Mouse (Mus musculus) macrophage (primary cell): ENCODE data around the gene Wfdc3. TPM values are rescaled to one million over a fixed set of nuclear protein-coding genes. Genes with fewer than 3 reads are reported as not detected.
"Not testable (repeated sequence)": the region's sequence is repeated elsewhere in the genome, so short reads cannot be mapped to it uniquely, and the experiment has no call there.

Experiments used
- H3K27ac ChIP-seq: fragments of 350-480 bp; formaldehyde crosslinking; 2 replicates; pipeline ENCODE4 v1.9.0; 2021
- H3K36me3 ChIP-seq: fragments of 350-480 bp; formaldehyde crosslinking; 2 replicates; pipeline ENCODE4 v1.9.0; 2021; ENCODE audit errors: inconsistent target
- H3K4me3 ChIP-seq: fragments of 350-480 bp; formaldehyde crosslinking; 2 replicates; pipeline ENCODE4 v1.9.0; 2021; ENCODE audit errors: inconsistent target
- H3K79me2 ChIP-seq: fragments of 350-480 bp; formaldehyde crosslinking; 2 replicates; pipeline ENCODE4 v1.9.0; 2021; ENCODE audit errors: inconsistent target
- WGBS: methylation state at CpG from one replicate; pipeline ENCODE4 v1.1.7; 2026; ENCODE audit warnings: inconsistent platforms; ENCODE audit not compliant: missing documents; 5-methylcytosine and 5-hydroxymethylcytosine counted together
- polyA plus RNA-seq: library from polyadenylated mRNA; stranded (reverse); fragments of 250-400 nt; gene quantifications from 3 replicates; pipeline ENCODE4 v1.2.4, GENCODE M21; 2018; ENCODE audit warnings: inconsistent platforms

The Wfdc3 gene
- polyA plus RNA-seq, 1 experiment from 2014 or later: not detected

DNA sequence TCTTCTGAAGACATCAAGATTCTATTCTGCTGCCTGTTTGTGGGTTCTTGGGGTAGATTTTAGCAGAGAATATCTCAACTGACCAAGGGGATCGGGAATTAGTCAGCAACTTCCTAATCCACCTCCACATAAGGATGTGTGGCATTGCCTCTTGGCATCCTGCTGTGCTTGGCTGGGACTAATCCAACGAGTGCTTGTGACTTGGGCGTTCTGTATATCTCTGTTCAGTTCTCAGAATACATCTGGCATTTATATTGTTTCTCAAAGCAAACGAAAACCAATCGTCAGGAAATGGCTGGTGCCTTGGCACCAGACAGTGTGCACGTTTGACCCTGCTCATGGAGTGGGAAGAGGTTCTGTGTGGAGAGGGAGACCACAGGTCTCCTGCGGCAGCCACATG is 5.9 kb downstream of the Wfdc3 start:
- H3K27ac ChIP-seq: no peak overlapping the region
- H3K79me2 ChIP-seq: no peaks in the 10 kb centered on the region
- 58% methylated on average over 7 of the region's 7 CpGs for WGBS
- H3K36me3 ChIP-seq: no peaks in the 10 kb centered on the region
- H3K4me3 ChIP-seq: no peak overlapping the region

DNA sequence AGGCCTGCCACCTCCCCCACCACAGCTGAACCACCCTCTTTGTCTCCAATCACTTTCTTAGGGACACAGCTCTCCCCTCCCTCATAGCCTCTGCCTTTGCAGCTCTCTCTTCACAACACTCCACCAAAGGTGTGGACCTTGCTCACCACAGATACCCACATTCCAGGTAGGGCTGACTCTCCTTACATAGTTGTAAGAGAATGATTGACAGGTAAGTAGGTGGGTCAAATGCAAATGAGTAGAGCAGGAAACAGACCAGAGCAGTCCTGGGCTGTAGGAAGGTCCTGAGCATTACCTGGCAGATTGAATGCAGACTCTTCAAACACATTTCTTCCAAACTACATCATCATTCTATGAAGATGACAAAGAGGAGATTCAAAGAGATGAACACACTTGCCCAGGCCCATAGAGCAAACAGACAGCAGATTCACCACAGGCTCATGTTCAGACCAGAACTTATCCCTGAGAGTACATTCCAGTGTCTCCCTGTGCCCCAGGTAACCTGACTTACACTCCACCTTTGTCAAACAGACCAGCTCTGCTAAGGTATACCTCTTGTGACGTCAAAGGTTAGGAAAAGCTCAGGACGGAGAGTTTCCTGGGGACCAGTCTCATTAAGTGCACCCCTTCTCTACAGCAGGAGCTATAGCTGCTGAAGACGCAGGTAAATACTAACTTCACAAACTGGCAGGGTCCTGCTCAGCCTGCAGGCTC is 8.2 kb downstream of the Wfdc3 start:
- Histone ChIP-seq H3K79me2 (no peaks in the 10 kb centered on the region), H3K4me3 (no peak overlapping the region), H3K27ac (no peak overlapping the region), H3K36me3 (no peaks in the 10 kb centered on the region)
- WGBS: 93% methylated on average over 3 of the region's 3 CpGs

DNA sequence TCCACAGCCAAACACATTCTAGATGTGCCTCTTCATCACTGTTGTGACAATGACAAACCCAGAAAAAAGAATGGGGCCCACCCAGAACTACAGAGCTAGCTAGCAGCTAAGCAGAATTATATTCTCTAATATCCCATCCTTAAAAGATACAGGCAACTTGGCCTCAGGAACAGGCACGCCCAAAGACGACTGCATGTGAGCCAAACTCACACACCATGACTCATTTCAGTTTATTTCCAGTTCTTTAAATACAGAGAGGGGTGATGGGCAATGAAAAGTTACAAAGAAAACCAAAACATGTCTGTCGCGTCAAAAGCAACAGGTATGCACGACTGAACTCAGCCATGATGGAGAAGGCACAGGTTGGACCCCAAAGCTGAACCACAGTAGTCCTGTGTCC is 10.3 kb downstream of the Wfdc3 start:
- no peaks in the 10 kb centered on the region for H3K79me2 ChIP-seq
- 86% methylated on average over 5 of the region's 5 CpGs for WGBS

DNA sequence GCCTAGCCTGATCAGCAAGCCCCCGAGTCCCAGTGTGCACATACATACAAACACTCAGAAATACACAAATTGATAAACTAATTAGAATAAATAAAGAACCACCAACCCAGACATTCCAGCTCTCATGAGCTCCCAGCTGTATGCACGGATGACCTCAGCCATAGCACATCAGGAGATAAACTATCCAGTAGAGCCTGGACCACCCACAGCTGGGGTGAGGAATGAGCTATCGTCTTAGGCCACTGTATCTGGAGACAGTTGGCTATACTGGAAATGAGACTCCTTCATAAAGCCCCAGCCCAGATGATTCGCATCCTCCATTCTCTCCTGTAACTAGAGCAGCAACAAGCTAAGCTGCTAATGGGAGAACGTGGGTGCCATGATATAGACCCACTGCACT is 10.9 kb downstream of the Wfdc3 start:
- 94% methylated on average over 5 of the region's 5 CpGs for WGBS
- Histone ChIP-seq H3K79me2 (no peaks in the 10 kb centered on the region), H3K27ac (no peak overlapping the region), H3K36me3 (no peaks in the 10 kb centered on the region), H3K4me3 (no peak overlapping the region)

More for the DNA sequence above, 10.3 kb downstream of the Wfdc3 start:
- Histone ChIP-seq H3K4me3 (no peak overlapping the region), H3K27ac (no peak overlapping the region), H3K36me3 (no peaks in the 10 kb centered on the region)

DNA sequence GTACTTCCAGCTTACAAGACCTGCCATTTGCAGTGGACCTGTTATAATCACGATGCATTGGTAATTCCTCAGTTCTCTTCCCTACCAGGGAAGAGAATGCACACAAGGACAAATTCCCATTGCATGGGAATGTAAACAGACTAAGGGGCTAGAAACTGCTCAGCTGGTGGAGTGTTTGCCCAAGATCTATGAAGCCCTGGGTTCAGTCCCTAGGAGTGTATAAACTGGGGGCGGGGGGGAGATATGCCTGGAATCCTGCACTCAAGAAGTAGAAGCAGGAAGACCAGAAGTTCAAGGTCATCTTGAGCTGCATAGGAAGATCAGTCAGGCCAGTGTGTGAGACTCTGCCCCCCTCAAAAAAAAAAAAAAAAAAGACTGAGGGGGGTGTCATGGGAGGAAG is 12.5 kb downstream of the Wfdc3 start:
- H3K4me3 ChIP-seq: no peak overlapping the region
- H3K27ac ChIP-seq: no peak overlapping the region
- H3K36me3 ChIP-seq: no peaks in the 10 kb centered on the region
- no peaks in the 10 kb centered on the region for H3K79me2 ChIP-seq
- WGBS: 100% methylated on average over 2 of the region's 2 CpGs

DNA sequence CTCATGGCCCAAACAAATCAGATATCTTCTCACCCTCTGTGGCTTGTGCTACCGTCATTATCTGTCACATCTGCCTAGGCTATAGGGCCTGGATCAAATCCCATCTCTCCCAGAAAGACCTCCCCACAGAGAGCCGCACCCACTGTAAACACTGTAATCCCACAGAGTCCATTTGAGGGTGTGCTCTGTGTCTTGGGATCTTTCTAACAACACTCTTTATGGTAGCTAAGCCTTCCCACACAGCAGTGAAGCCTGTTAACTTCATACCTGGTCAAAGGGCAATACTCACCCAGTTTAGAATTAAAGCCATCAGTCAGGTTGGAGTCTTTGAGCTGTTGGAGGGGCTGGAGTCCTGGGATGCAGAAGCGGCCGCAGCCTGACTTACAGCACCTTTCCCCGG is 14.0 kb downstream of the Wfdc3 start:
- 94% methylated on average over 5 of the region's 5 CpGs for WGBS
- no peak overlapping the region for H3K27ac ChIP-seq
- H3K36me3 ChIP-seq: no peaks in the 10 kb centered on the region
- H3K79me2 ChIP-seq: no peaks in the 10 kb centered on the region
- no peak overlapping the region for H3K4me3 ChIP-seq

DNA sequence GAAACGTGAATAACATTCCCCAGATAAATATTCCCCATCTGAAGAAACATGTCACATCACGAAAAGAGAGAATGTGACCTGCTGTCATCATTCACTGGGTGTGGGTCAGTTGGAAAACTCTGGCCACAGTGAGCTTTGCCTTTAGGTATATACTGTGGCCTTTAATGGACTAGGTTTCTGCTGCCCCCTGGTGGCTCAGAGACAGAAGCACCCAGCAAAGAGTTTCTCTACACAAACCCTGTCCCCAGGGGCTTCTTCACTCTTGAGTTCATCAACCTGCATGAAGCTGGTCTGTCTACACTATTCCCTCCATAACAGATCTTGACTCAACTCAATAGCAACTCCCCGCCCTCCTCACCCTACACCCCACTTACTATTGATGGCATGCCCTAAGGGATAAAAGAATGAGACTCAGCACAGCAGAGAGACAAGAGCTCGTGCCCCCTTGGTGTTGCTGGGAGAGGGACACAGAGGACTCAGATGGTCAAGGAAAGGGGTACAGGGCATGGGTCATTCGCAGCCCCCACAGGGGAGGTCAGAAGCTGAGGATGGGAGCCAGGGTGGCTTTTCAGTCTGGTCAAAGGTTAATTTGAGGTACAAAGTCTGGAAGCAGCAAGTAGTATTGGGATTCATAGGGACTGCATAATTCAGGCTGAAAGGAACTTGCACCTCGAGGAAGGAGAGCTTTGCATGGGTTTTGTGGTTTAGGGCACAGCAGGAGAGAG is 19.7 kb downstream of the Wfdc3 start:
- H3K4me3 ChIP-seq: no peak overlapping the region
- WGBS: 35% methylated on average over 6 of the region's 6 CpGs
- H3K79me2 ChIP-seq: no peaks in the 10 kb centered on the region
- H3K27ac ChIP-seq: no peak overlapping the region
- no peaks in the 10 kb centered on the region for H3K36me3 ChIP-seq

DNA sequence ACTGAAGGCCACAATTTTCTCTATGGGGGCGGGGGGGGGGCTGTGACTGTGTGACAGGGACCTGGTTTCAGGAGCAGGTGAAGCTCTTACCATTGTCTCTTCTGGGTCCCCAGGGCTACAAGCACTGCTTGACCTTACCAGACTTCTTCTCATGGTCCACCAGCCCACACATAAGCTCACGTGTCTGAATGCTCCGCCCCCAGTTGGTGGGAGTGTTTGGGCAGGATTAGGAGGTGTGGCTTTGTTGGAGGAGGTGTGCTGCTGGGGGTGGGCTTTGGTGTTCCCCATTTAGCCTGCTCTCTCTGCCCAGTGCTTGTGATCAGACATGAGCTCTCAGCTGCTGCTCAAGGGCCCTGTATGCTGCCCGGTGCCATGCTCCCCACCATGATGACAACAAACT is 22.5 kb downstream of the Wfdc3 start:
- Histone ChIP-seq H3K36me3 (no peaks in the 10 kb centered on the region), H3K27ac (no peak overlapping the region)

DNA sequence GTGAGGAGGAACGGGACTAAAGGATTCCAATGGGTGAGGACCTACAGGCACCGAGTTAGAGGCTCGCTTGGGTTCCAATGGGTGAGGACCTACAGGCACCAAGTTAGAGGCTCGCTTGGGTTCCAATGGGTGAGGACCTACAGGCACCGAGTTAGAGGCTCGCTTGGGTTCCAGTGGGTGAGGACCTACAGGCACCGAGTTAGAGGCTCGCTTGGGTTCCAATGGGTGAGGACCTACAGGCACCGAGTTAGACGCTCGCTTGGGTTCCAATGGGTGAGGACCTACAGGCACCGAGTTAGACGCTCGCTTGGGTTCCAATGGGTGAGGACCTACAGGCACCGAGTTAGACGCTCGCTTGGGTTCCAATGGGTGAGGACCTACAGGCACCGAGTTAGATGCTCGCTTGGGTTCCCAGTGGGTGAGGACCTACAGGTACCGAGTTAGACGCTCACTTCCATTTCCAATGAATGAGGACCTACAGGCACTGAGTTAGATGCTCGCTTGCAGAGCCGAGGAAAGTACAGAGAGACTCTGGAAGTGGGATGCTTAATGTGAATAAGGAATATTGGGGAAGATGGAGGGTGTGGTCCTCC is 29.4 kb downstream of the Wfdc3 start:
- H3K27ac ChIP-seq, H3K36me3 ChIP-seq, H3K79me2 ChIP-seq, H3K4me3 ChIP-seq: not testable (repeated sequence)
- 90% methylated on average over 10 of the region's 23 CpGs for WGBS

More for the DNA sequence above, 22.5 kb downstream of the Wfdc3 start:
- Histone ChIP-seq H3K79me2 (no peaks in the 10 kb centered on the region), H3K4me3 (no peak overlapping the region)
- WGBS: 80% methylated on average over 4 of the region's 4 CpGs

DNA sequence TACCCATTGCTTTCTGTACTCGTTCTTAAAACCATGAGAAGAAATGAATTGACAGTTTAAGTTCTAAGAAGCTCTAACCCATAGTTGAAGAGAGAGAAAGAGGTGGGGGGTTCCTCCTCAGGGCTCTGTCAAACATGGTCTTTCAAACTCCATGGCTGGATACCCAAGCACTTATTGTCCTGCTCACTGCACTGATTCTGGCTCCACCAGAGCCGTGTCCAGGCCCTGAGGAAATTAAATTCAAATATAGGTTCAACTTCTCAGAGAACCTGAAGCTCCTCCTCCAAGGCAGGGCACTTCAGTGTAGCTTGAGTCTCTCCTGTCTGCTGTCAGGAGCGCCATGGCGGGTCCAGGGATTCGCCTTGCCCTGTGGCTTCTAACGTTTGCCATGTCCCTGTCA is 30.7 kb downstream of the Wfdc3 start, which contains the start of gene Spint5:
Spint5 (plus strand) TSS at position 301 of the 400 bp plus-strand sequence.
- Histone ChIP-seq H3K79me2 (no peaks in the 10 kb centered on the region), H3K36me3 (no peaks in the 10 kb centered on the region), H3K27ac (no peak within 1 kb of the TSS), H3K4me3 (no peak within 1 kb of the TSS)
- 87% methylated on average over 6 of the region's 6 CpGs for WGBS

DNA sequence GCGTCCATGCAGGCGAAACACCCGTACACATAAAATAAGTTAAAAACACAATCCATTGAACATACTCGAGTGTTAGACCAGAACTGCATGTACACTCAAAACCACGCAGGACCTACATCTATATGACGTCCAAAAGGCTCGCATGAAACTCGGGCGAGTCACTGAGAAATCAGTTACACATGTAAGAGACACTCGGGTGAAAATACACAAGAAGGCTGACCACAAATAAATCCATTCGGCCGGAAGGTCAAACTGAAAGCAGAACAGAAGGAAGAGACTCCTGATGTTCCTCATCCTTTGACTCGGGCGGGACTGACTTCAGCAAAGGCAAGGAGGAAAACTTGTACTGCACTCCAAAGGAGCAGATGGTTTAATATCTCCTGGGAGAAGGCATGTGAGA is 39.7 kb downstream of the Wfdc3 start:
- Histone ChIP-seq H3K79me2 (no peaks in the 10 kb centered on the region), H3K36me3 (no peaks in the 10 kb centered on the region)
- 96% methylated on average over 14 of the region's 14 CpGs for WGBS

DNA sequence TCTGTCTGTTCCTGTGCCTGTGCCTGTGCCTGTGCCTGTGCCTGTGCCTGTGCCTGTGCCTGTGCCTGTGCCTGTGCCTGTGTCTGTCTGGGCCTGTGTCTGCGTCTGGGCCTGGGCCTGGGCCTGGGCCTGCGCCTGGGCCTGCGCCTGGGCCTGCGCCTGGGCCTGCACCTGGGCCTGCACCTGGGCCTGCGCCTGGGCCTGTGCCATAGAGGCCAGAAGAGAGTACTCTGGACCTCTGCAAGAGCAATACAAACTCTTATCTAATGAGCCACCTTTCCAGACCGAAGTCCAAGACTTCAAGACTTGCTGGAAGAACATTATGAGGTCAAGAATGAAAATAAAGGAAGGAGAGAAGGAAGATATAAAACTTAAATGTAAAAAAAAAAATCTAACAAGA is 40.4 kb downstream of the Wfdc3 start:
- Histone ChIP-seq H3K4me3 (no peak overlapping the region), H3K79me2 (no peaks in the 10 kb centered on the region), H3K36me3 (no peaks in the 10 kb centered on the region), H3K27ac (no peak overlapping the region)
- 92% methylated on average over 6 of the region's 6 CpGs for WGBS

More for the DNA sequence above, 39.7 kb downstream of the Wfdc3 start:
- Histone ChIP-seq H3K4me3 (no peak overlapping the region), H3K27ac (no peak overlapping the region)

DNA sequence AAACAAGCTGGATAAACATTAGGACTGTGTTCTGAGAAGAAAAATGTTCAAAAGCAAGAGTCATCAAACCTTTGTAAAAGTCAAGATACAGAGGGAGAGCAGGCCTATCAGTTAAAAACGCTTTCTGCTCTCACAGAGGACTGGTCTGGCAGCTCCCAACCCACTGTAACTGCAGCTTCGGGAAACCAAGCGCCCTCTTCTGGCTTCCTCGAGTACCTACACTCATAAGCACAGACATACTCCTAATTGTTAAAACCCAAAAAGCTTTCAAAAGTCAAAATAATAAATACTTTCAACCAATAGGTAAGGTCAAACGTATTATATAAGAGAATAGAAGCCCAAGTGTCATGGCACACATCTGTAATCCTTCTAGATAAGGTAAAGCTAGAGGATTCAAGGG is 41.5 kb downstream of the Wfdc3 start:
- H3K4me3 ChIP-seq: no peak overlapping the region
- whole genome bisulfite sequencing: 81% methylated on average over 5 of the region's 5 CpGs

DNA sequence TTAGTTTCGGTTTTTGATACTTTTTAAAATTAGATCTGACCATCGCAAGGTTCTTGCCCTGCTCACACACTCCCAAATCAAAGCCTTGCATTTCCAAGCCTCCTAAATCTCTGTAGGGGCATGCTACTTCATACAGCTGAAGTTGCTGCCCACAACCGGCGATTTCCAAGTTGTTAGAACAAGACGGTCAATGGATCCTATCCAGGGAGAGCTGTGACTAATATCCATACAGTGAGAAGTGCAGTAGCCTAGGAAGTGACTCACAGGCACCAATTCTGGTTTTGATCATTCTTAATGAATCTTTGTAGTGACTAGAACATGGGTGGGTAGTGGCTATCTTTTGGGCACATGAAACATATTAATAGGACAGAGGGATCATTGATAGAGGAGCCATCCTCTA is 44.0 kb downstream of the Wfdc3 start:
- H3K4me3 ChIP-seq: no peak overlapping the region
- WGBS: 93% methylated on average over 5 of the region's 5 CpGs
- no peaks in the 10 kb centered on the region for H3K79me2 ChIP-seq
- no peaks in the 10 kb centered on the region for H3K36me3 ChIP-seq
- H3K27ac ChIP-seq: no peak overlapping the region

More for the DNA sequence above, 41.5 kb downstream of the Wfdc3 start:
- Histone ChIP-seq H3K36me3 (no peaks in the 10 kb centered on the region), H3K79me2 (no peaks in the 10 kb centered on the region), H3K27ac (no peak overlapping the region)

DNA sequence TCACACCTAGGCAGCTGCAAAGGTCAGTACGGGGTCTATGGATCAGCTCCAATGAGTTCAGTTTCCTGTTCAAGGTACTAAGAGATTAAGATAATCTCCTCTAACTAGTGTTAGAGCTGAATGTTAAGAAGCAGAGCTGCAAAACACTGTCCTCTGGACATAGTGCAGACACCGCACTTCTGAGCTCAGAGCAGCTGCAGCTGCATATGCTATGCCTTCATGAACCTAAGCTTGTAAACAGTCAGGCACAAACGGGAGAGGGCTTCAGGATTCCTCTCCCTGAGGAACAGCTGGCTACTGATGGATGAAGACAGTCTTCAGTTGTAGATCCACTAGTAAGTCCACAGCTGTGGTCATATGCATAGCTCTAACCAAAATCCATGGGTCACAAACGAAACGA is 44.8 kb downstream of the Wfdc3 start:
- no peak overlapping the region for H3K4me3 ChIP-seq
- H3K79me2 ChIP-seq: no peaks in the 10 kb centered on the region
- no peak overlapping the region for H3K27ac ChIP-seq
- no peaks in the 10 kb centered on the region for H3K36me3 ChIP-seq
- 74% methylated on average over 5 of the region's 5 CpGs for WGBS
